Mouse (Mus musculus): ENCODE data around the gene Plxnb2.

Plxnb2 gene

DNA sequence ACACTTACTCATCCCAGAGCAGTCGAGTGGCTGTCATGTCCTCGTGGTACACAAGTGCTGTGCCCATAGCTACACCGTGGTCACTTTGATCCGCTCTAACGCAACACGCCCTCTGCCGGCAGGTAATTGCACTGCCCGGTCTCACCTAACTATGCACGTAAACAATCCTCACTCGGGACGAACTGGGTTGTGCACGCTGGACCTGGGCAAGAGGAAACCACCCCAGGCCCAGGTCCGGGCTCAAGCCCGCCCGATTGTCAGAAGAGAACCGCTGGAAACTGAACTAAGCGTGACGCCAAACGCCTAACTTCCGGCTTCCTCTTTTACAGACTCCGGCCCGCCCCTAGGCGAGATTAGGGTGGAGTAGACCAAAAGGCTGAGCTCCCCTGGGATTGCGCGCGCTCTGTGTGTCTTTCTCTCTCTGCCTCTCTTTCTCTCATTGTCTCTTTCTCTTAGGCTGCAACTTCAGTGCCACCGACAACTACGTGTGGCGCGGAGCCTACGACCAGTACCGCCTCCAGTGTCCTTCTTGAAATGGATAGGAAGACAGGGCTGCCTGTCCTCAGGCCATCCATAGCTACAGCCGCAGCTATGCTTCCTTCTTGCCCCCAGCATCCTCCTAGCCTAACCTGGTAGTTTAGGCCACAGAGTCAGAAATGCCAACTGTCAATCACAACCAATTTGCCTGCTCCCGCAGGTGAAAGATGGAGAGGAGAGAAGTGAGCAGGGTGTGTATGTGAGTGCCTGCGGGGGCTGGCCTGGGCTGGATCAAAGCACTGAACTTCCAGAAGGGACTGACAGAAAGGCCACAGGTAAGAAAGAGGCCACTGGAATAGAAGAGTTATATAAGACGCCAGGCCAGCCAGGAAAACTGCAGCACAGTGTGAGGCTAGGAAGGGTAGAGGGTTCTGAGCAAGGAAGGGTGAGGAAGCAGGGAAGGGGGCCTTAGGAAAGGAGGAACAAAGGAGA is 51.9 kb downstream of the Plxnb2 start, which contains the start of gene Hdac10:
Gene Hdac10 (minus strand): TSS at position 319 of the 969 bp plus-strand sequence.
- DNase-seq (ENCODE audit: low spot score in 2 of 2) = peak; percentile 88 to 90

GRCm38 (mm10) chr15:89127364-89127940 is 53.1 kb downstream of the Plxnb2 start:
- DNase-seq (ENCODE audit: low spot score in 2 of 2) = no peak

DNA sequence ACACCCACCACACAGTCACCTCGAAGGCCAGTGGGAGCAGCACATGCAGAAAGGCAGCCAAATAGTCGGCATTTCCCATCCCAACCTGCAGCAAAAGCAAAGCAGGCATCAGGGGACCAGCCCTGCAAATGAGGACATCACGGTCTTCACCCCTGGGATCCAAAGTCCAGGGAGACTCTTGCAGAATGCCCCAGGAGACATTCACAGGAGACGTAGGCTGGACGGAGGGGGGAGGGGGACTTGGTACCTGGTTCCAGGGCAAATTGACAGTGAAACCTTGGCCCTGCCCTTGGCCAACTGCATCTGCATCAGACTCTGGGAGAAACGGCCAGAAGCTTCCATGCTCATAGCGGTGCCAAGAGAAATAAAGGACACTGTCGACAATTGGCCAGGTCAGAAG is 54.0 kb downstream of the Plxnb2 start:
- no peak for DNase-seq (ENCODE audit: low spot score in 2 of 2)

GRCm38 (mm10) chr15:89125351-89125750 is 55.2 kb downstream of the Plxnb2 start:
- no peak for DNase-seq (ENCODE audit: low spot score in 2 of 2)

- no peak for DNase-seq (ENCODE audit: low spot score in 2 of 2)
These were observed 56.3 kb downstream of the Plxnb2 start for GRCm38 (mm10) chr15:89124312-89124711.

DNA sequence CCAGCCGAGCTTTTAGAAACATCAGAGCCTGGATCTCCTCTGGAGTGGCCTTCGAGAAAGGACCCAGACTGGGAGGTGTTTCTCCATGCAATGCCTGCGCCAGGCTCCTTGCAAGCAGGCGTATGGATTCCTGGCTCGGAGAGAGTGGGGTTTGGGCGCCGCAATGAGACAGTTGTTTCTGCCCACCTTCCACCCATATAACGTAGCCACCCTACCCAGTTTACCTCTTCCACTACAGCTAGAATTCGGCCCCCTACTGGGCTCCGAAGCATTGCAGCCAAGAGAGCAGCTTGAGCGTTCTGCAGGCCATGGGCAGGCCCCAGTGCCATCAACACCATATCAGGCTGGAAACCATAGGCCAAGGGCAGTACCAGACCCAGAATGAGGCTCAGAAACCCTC is 57.0 kb downstream of the Plxnb2 start:
- DNase-seq (ENCODE audit: low spot score in 2 of 2) = peak in 1 of 2 experiments; percentile 70

DNA sequence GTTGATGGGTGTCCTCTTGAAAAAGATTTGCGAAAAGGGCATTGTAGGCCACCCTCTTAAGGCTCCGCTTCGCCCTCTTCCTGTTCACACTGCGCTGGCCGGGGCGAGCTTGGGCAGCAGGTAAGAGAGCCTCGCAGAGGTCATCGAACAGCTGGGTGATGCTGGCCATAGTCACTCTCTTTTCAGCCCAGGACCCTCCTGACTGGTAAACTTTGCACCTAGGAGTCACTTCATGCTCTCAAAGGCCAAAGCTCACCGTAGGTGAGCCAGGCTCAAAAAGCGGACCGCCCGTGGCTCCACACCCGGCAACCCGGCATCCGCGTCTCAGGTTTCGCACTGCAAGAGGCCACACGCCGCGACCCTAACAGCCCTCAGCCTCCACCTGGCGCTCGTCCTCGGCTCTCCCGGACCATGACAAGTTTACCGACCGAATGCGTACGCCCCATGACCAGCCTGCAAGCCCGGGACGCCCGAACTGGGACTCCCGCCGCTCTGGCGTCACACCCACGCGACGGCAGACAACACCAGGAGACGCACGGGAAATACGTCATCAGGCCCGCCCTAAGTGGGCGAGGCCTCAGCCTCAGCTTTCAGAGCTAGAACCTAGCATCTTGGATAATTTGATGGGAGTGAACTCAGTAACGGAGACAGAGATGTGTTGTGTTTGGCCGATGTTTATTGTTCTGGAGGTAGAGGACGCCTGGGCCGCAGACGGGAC is 57.8 kb downstream of the Plxnb2 start, which contains the start of gene Tubgcp6:
Gene Tubgcp6 (minus strand): TSS at position 464 of the 718 bp plus-strand sequence.
- peak; percentile 96 to 98 for DNase-seq (ENCODE audit: low spot score in 2 of 2)

- DNase-seq (ENCODE audit: low spot score in 2 of 2) = no peak
These were observed 62.6 kb downstream of the Plxnb2 start for GRCm38 (mm10) chr15:89118007-89118406.

DNA sequence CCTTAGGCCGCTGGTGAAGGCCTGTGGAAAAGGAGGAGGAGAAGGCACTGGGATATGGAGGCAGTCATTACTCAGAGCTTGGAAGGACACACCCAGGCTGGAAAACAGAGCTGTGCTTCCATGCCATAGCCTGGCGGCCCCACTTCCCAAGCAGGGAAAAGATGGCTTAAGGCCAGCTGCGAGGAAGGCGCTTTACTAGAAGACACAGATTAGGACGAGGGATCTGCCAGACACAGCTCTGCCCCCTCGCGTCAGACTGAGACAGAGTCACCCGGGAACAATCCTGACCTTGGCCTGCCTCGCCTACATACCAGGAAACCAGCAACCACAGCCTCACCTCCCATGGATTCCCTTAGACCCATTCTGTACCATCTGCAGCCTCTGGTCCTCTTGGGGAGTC is 70.4 kb downstream of the Plxnb2 start:
- no peak for DNase-seq (ENCODE audit: low spot score in 2 of 2)

DNA sequence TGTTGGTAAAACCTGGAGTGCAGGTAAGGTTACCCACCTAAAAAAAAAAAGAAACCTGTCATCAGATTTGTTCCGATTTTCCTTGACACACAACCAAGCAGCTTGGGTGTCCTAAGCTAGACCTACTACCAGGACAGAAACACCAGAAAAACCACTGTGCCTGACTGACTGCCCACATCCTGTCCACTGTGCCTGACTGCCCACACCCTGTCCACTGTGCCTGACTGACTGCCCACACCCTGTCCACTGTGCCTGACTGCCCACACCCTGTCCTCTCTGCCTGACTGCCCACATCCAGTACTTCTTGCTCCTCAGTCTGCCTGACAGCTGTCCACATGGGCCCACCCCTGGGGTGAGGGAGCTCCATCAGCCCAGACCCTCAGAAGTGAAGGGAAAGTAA is 73.6 kb downstream of the Plxnb2 start:
- DNase-seq (ENCODE audit: low spot score in 2 of 2) = no peak

DNA sequence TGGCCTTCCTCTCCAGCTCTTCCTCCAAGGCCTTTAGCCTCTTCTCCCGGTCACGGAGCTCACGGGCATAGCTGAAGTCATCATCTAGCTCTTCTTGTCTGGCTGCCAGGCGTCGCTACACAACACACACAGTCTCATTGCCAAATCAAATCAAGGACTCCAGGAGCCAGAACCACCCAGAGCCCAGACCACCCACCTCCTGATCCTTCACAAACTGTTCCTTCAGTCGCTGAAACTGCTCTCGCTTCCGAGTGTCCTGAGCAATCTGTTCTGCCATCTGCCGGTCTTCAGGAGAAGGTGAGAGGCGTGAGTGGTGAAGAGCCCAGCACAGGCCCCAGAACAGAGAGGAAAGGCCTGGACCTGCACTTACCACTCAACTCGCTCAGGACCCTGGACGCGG is 74.5 kb downstream of the Plxnb2 start:
- peak; percentile 46 to 65 for DNase-seq (ENCODE audit: low spot score in 2 of 2)

Measured in frontal cortex, postnatal 36 days (tissue).